Mouse (Mus musculus): ENCODE data around the gene Dennd2c. TPM values are rescaled to one million over a fixed set of nuclear protein-coding genes. Genes with fewer than 3 reads are reported as not detected.

Dennd2c gene
- polyA plus RNA-seq, 1 experiment: 0.15 TPM

DNA sequence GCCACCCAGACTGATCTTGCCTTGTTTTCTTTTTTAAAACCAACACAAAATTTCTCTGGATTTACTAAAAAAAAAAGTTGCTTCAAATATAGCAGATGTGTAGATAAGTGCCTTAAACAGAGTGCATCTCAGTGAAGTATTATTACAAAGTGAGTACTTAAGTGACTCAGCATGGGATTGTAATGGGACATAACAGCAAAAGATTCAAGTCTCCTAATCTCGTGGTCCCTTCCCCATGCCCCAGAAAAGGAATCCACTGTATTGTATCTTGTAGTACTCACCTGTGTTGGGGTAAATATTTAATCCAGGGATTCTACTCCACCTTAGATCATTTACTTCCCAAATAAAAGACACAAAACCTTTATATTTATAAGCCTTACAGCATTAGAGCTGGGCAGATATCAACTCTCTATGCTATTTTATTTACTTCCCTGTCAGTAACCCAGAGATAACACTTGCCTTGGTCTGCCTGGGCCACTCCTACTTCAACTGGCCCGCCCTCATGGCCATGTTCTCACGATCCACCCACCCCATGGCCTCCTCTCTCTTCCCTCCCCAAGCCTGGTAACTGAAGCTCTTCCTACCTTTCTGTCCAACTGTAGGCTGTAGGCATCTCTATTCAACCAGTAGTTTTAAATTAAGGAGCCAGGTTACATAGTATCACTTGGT lies 57.0 kb downstream of the Dennd2c start:
- no peaks in the 10 kb centered on the region for H3K27me3 ChIP-seq (ENCODE audit: control insufficient read depth, insufficient read depth, low read length)
- no peak overlapping the region for H3K27ac ChIP-seq (ENCODE audit: insufficient read depth, low read depth, low read length)
- 29% methylated on average over 3 of the region's 3 CpGs for WGBS
- no peaks in the 10 kb centered on the region for H3K4me1 ChIP-seq (ENCODE audit: control insufficient read depth, insufficient read depth, insufficient read length, low read length)
- H3K4me3 ChIP-seq (ENCODE audit: low read depth, low read length): no peak overlapping the region
- TF ChIP-seq POLR2A (IDR thresholded peaks at IDR 0.05; ENCODE audit: low read depth, low read length) (no peak), CTCF (IDR thresholded peaks at IDR 0.05; ENCODE audit: extremely low read depth, insufficient read length, insufficient replicate concordance, low read depth, low read length) (no peak)
- no peaks in the 10 kb centered on the region for H3K36me3 ChIP-seq (ENCODE audit: control insufficient read depth, insufficient read depth, low read length)

DNA sequence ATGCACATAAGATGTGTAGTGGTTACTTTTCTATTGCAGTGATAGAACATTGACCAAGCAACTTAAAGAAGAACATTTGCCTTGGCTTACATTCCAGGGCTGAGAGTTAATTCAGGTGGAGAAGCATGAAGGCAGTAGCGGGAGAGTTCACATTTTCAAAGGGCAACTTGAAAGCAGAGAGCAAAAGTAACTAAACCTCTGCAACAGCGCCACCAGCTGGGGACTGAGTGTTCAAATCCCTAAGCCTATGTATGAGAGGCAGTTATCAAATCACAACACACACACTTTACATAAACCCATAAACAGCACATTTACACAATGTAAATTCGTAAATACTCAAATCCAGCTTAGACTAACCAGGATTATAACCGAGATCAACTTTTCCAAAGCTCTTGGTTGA lies 67.4 kb downstream of the Dennd2c start:
- TF ChIP-seq CTCF (IDR thresholded peaks at IDR 0.05; ENCODE audit: extremely low read depth, insufficient read length, insufficient replicate concordance, low read depth, low read length) (no peak), POLR2A (IDR thresholded peaks at IDR 0.05; ENCODE audit: low read depth, low read length) (no peak)
- WGBS: 21% methylated on average over 4 of the region's 4 CpGs
- H3K4me3 ChIP-seq (ENCODE audit: low read depth, low read length): no peak overlapping the region

DNA sequence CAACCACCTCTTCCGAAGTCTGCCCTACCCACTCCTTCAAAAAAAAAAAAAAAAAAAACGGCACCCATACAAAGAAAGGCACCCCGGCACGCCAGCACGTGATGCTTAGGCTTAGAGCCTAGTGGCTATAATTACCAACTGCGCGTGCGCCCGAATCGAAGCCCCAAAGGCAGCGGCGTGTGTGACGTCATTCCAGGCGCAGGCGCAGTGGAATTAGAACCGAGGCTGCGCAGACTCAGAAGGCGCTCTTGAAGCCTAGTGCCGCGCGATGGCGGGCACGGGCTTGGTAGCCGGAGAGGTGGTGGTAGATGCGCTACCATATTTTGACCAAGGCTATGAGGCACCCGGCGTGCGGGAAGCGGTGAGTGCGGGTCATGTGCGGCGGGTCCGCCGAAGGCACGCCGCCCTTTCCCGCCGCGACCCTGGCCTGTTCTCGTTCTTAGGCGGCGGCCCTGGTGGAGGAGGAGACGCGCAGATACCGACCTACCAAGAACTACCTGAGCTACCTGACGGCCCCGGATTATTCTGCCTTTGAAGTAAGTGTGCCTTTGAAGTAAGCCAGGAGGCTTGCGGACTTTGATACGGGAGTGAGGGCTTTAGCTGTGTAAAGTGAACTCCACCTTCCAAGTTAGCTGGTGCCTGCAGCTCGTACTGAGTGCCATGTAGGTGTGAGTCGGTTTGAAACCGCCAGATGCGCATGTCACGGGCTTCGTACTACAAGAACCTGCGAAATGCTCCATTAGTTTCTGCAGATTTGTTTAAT lies 69.3 kb downstream of the Dennd2c start, which contains the start of gene Bcas2:
Gene Bcas2 (plus strand): TSS at position 151 of the 763 bp plus-strand sequence.
- TF ChIP-seq CTCF (IDR thresholded peaks at IDR 0.05; ENCODE audit: extremely low read depth, insufficient read length, insufficient replicate concordance, low read depth, low read length): peak; percentile 4; the same call in 1 of the 2 replicates
- TF ChIP-seq POLR2A (IDR thresholded peaks at IDR 0.05; ENCODE audit: low read depth, low read length): peak; percentile 89; the same call in 1 of the 2 replicates
- H3K4me1 ChIP-seq (ENCODE audit: control insufficient read depth, insufficient read depth, insufficient read length, low read length): peaks cover 2% of the 10 kb centered on the region; the same call in 1 of the 2 replicates

More for the DNA sequence above, 67.4 kb downstream of the Dennd2c start:
- peaks cover 5% of the 10 kb centered on the region for H3K36me3 ChIP-seq (ENCODE audit: control insufficient read depth, insufficient read depth, low read length)
- no peaks in the 10 kb centered on the region for H3K27me3 ChIP-seq (ENCODE audit: control insufficient read depth, insufficient read depth, low read length)
- no peak overlapping the region for H3K27ac ChIP-seq (ENCODE audit: insufficient read depth, low read depth, low read length)
- H3K4me1 ChIP-seq (ENCODE audit: control insufficient read depth, insufficient read depth, insufficient read length, low read length): peaks cover 2% of the 10 kb centered on the region; the same call in 1 of the 2 replicates

DNA sequence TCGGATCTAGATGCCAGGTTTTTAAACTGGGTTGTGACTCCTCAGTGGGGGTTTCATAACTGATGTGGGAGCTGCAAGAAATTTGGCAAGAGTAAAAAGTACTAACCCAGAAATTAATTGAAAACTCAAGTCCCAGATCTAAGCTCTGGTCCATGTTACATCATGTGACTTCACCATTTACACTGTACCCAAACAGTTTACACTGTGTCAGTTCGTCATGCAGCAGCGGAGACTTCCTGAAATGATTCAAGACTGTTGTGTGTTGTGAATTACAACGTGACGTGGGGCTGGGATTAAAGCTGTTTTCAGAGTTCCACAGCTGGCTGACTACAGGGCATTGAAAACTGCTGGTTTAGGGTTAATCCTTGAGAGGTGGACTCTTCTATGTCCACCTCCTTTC lies 70.2 kb downstream of the Dennd2c start:
- H3K36me3 ChIP-seq (ENCODE audit: control insufficient read depth, insufficient read depth, low read length): peaks cover 18% of the 10 kb centered on the region
- TF ChIP-seq CTCF (IDR thresholded peaks at IDR 0.05; ENCODE audit: extremely low read depth, insufficient read length, insufficient replicate concordance, low read depth, low read length) (no peak), POLR2A (IDR thresholded peaks at IDR 0.05; ENCODE audit: low read depth, low read length) (no peak)
- no peak overlapping the region for H3K27ac ChIP-seq (ENCODE audit: insufficient read depth, low read depth, low read length)
- no peak overlapping the region for H3K4me3 ChIP-seq (ENCODE audit: low read depth, low read length)
- peaks cover 2% of the 10 kb centered on the region; the same call in 1 of the 2 replicates for H3K4me1 ChIP-seq (ENCODE audit: control insufficient read depth, insufficient read depth, insufficient read length, low read length)
- H3K27me3 ChIP-seq (ENCODE audit: control insufficient read depth, insufficient read depth, low read length): no peaks in the 10 kb centered on the region
- 7% methylated on average over 5 of the region's 5 CpGs for WGBS

More for the DNA sequence above, 69.3 kb downstream of the Dennd2c start, which contains the start of gene Bcas2:
- WGBS: under 1% methylated on average over 56 of the region's 56 CpGs
- Histone ChIP-seq H3K27ac (ENCODE audit: insufficient read depth, low read depth, low read length) (peak within 1 kb of the TSS; percentile 70), H3K27me3 (ENCODE audit: control insufficient read depth, insufficient read depth, low read length) (no peaks in the 10 kb centered on the region), H3K36me3 (ENCODE audit: control insufficient read depth, insufficient read depth, low read length) (peaks cover 13% of the 10 kb centered on the region), H3K4me3 (ENCODE audit: low read depth, low read length) (peak within 1 kb of the TSS; percentile 90)

DNA sequence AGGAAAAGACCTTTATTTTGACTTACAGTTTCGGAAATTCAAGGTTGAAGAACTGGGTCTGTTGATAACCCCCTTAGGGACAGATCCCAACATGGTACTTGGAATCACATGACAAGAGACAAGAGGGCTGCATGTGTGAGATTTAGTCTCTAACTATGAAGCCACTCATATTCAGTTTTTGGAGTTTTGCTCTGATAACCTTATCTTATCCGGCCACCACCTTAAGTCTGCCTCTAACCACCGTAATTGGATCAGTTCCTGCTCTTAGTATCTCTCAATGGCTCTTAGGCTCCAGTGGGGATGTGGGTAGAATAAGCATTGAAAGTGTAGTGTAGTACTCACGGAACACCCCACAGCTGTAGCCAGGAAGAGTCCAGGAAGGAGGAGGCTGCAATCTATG lies 74.3 kb downstream of the Dennd2c start:
- no peak overlapping the region for H3K27ac ChIP-seq (ENCODE audit: insufficient read depth, low read depth, low read length)
- H3K4me1 ChIP-seq (ENCODE audit: control insufficient read depth, insufficient read depth, insufficient read length, low read length): peaks cover 2% of the 10 kb centered on the region; the same call in 1 of the 2 replicates
- TF ChIP-seq CTCF (IDR thresholded peaks at IDR 0.05; ENCODE audit: extremely low read depth, insufficient read length, insufficient replicate concordance, low read depth, low read length): no peak
- TF ChIP-seq POLR2A (IDR thresholded peaks at IDR 0.05; ENCODE audit: low read depth, low read length): no peak
- no peak overlapping the region for H3K4me3 ChIP-seq (ENCODE audit: low read depth, low read length)
- 80% methylated on average over 4 of the region's 4 CpGs for WGBS
- H3K27me3 ChIP-seq (ENCODE audit: control insufficient read depth, insufficient read depth, low read length): no peaks in the 10 kb centered on the region
- H3K36me3 ChIP-seq (ENCODE audit: control insufficient read depth, insufficient read depth, low read length): peaks cover 29% of the 10 kb centered on the region

DNA sequence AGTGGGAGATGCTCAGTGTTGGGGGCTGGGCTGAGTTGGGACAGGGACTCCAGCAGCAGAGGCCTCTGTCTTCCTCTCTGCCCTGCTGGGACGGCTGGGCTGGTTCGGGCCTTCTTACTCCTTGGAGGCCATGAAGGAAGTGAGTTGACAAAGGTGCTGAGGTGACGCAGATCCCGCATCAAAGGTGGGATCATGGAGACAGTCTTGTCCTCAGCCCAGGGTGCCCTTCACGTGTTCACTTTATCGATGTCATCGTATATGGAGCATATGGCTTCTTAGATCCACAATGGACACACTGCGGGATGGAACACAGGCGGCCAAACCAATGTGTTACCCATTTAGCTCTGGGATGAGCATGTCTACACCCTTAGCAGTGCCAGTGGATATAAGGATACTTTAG lies 77.1 kb downstream of the Dennd2c start:
- WGBS: 89% methylated on average over 9 of the region's 9 CpGs
- Histone ChIP-seq H3K4me3 (ENCODE audit: low read depth, low read length) (no peak overlapping the region), H3K4me1 (ENCODE audit: control insufficient read depth, insufficient read depth, insufficient read length, low read length) (no peaks in the 10 kb centered on the region), H3K27ac (ENCODE audit: insufficient read depth, low read depth, low read length) (no peak overlapping the region), H3K36me3 (ENCODE audit: control insufficient read depth, insufficient read depth, low read length) (peaks cover 25% of the 10 kb centered on the region), H3K27me3 (ENCODE audit: control insufficient read depth, insufficient read depth, low read length) (no peaks in the 10 kb centered on the region)
- TF ChIP-seq CTCF (IDR thresholded peaks at IDR 0.05; ENCODE audit: extremely low read depth, insufficient read length, insufficient replicate concordance, low read depth, low read length) (no peak), POLR2A (IDR thresholded peaks at IDR 0.05; ENCODE audit: low read depth, low read length) (no peak)

DNA sequence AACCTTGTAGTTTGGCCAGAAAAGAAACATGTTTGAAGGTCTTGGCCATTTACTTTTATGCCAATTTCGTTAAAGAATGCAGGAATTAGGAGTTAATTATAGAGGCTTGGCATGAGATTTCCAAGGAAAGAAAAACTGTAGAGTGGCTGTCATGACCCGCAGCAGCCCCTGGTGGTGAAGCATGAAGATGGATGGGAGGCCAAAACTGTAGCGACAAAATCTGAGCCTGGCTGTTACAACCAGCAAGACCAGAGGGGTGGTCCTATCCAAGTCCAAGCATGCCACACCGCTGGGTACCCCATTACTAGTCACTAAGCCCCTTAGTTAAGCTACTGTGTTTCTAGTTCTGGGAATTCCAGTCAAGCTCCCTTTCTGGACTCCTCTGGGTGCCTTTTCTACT lies 78.8 kb downstream of the Dennd2c start:
- TF ChIP-seq POLR2A (IDR thresholded peaks at IDR 0.05; ENCODE audit: low read depth, low read length): no peak
- no peak for TF ChIP-seq CTCF (IDR thresholded peaks at IDR 0.05; ENCODE audit: extremely low read depth, insufficient read length, insufficient replicate concordance, low read depth, low read length)
- no peak overlapping the region for H3K27ac ChIP-seq (ENCODE audit: insufficient read depth, low read depth, low read length)
- WGBS: 57% methylated on average over 4 of the region's 4 CpGs
- H3K4me3 ChIP-seq (ENCODE audit: low read depth, low read length): no peak overlapping the region
- H3K27me3 ChIP-seq (ENCODE audit: control insufficient read depth, insufficient read depth, low read length): no peaks in the 10 kb centered on the region
- H3K4me1 ChIP-seq (ENCODE audit: control insufficient read depth, insufficient read depth, insufficient read length, low read length): no peaks in the 10 kb centered on the region
- peaks cover 16% of the 10 kb centered on the region for H3K36me3 ChIP-seq (ENCODE audit: control insufficient read depth, insufficient read depth, low read length)

All from small intestine, adult 2 months (tissue).